Mouse (Mus musculus): ENCODE data around the gene Lmna.

Gene Lmna

GRCm38 (mm10) chr3:88467116-88467824 lies 42.5 kb downstream of the Lmna start:
- DNase-seq = peak; percentile 91 to 97

- DNase-seq = no peak
Observed at GRCm38 (mm10) chr3:88465127-88465526, 44.6 kb downstream of the Lmna start.

- no peak for DNase-seq
Observed at GRCm38 (mm10) chr3:88464425-88464824, 45.3 kb downstream of the Lmna start.

DNA sequence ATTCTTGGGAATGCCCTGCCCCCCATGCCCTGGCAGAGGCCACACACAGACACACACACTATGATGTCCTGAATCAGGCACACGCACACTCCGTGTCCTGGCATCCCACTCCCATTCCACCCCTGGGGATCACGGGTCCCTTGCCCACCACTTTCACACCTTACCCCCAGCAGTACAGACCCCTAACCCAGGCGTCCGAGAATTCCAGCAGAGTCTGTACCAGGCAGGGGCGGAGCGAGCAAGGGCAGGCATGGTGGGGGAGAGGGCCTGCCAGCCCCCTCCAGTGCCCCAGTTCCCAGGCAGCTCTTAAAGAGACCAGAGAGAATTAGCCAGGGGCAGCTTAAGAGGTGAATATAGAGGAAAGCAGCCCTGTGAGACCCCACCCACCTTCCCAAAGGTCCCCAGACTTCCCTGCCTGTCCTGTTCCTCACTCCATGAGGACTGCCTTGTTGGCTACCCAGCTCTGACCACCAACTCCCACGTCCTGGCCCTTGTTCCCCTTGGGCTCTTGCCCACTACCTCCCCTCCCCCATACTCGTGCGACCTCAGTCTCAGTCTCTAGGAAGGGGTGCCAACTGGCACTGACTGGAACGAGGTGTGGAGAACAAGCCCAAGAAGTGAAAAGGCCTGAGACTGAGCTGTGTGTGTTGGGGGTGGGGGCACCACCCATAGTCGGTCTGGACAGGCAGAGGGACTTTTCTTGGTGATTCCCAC lies 48.6 kb downstream of the Lmna start, which contains the start of gene Sema4a:
TSS of gene Sema4a (minus strand) at position 200 of the 714 bp plus-strand sequence.
- DNase-seq = peak in 1 of 2 experiments; percentile 34

GRCm38 (mm10) chr3:88460029-88460428 lies 49.7 kb downstream of the Lmna start:
- no peak for DNase-seq

DNA sequence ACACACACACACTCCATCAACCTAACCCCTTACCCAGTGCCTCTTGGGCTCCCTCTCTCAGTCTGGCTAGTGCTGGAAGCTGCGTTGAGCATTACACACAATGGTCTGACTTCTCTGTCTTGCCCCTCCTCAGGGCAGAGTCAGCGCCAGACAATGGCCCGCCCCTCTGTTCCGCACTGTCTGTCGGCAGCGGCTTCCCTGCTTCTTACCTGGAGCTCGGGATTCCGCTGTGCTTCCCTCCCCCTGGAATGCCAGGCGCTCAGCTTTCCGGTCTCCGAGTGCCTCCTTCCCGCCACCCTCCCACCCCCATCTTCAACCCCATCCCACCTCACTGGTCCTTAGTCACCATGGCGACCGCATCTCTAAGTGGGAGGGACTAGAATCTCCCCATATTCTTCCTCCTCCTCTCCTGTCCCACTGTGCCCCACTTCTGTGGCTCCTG lies 51.0 kb downstream of the Lmna start:
- DNase-seq = peak in 1 of 2 experiments; percentile 38

- peak in 1 of 2 experiments; percentile 62 for DNase-seq
Observed at GRCm38 (mm10) chr3:88456746-88457532, 52.8 kb downstream of the Lmna start.

GRCm38 (mm10) chr3:88456313-88456712 lies 53.4 kb downstream of the Lmna start:
- peak; percentile 90 to 94 for DNase-seq

- peak; percentile 67 to 89 for DNase-seq
Observed at GRCm38 (mm10) chr3:88455588-88456264, 54.0 kb downstream of the Lmna start.

GRCm38 (mm10) chr3:88454762-88455587 lies 54.8 kb downstream of the Lmna start:
- DNase-seq = peak; percentile 56 to 77

GRCm38 (mm10) chr3:88453986-88454385 lies 55.8 kb downstream of the Lmna start:
- DNase-seq = peak in 1 of 2 experiments; percentile 34

DNA sequence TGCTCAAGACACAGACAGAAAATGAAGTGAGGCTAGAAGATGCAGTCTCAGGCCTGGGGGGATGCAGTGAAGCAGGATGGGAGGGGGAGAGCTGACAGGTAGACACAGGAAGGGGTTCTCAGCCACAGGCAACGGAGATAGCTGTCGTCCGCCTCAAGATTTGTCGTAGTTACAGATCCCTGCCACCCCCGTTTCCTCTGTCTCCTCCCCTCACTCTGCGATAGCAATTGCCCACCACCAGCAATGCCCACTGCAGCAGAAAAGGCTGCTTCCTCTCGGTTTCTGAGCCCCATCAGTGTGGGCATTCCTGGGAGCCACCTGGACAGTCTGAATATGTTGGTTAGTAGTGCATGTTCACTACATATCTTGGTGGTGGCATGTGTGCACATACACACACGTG lies 56.4 kb downstream of the Lmna start:
- no peak for DNase-seq

GRCm38 (mm10) chr3:88452716-88453115 lies 57.0 kb downstream of the Lmna start:
- DNase-seq = no peak

- DNase-seq = no peak
Observed at GRCm38 (mm10) chr3:88452246-88452645, 57.5 kb downstream of the Lmna start.

GRCm38 (mm10) chr3:88450379-88451131 lies 59.2 kb downstream of the Lmna start:
- no peak for DNase-seq

GRCm38 (mm10) chr3:88449395-88450023 lies 60.2 kb downstream of the Lmna start:
- DNase-seq = no peak

- DNase-seq = no peak
Observed at GRCm38 (mm10) chr3:88448443-88448842, 61.3 kb downstream of the Lmna start.

- DNase-seq = no peak
Observed at GRCm38 (mm10) chr3:88447676-88448183, 62.0 kb downstream of the Lmna start.

GRCm38 (mm10) chr3:88446471-88447123 lies 63.2 kb downstream of the Lmna start:
- no peak for DNase-seq

GRCm38 (mm10) chr3:88442888-88443287 lies 66.9 kb downstream of the Lmna start:
- peak in 1 of 2 experiments; percentile 42 for DNase-seq

Measured in kidney, postnatal 25 days (tissue).